Mouse (Mus musculus) forebrain, embryonic 11.5 days (tissue): ENCODE measurements around the gene Tnk2. TPM values are rescaled to one million over a fixed set of nuclear protein-coding genes. Genes with fewer than 3 reads are reported as not detected.

ENCODE experiments used
- ATAC-seq: fragments of 200-750 bp; cut with Nextera tagmentation; replicated peaks from 2 replicates; pipeline ENCODE4 v1.8.0; 2017; ENCODE audit warnings: moderate TSS enrichment; ENCODE audit not compliant: low FRiP score
- DNase-seq: peaks from one replicate; pipeline ENCODE4 v3.0.0-alpha.2; 2017; ENCODE audit warnings: low spot score
- H3K27ac ChIP-seq: fragments of 300-500 bp; sonication (generic); 2 replicates; pipeline ENCODE4 v1.5.1; 2014; ENCODE audit warnings: low read depth, low read length
- H3K27me3 ChIP-seq: fragments of 300-500 bp; sonication (generic); 2 replicates; pipeline ENCODE4 v1.6.1; 2014; ENCODE audit warnings: mild to moderate bottlenecking, low read length, mixed read lengths; ENCODE audit not compliant: control insufficient read depth, insufficient read depth
- H3K36me3 ChIP-seq: fragments of 300-500 bp; sonication (generic); 2 replicates; pipeline ENCODE4 v1.6.1; 2014; ENCODE audit warnings: mild to moderate bottlenecking, low read length, moderate library complexity, mixed read lengths; ENCODE audit not compliant: control insufficient read depth, insufficient read depth
- H3K4me1 ChIP-seq: fragments of 300-500 bp; sonication (generic); replicated peaks from 2 replicates; pipeline ENCODE4 v1.6.1; 2014; ENCODE audit warnings: low read length, mixed read lengths; ENCODE audit not compliant: control insufficient read depth, insufficient read depth
- H3K4me2 ChIP-seq: fragments of 300-500 bp; sonication (generic); 2 replicates; pipeline ENCODE4 v1.6.1; 2014; ENCODE audit warnings: low read depth, mild to moderate bottlenecking, low read length, moderate library complexity, mixed read lengths; ENCODE audit not compliant: severe bottlenecking
- H3K4me3 ChIP-seq: fragments of 300-500 bp; sonication (generic); 2 replicates; pipeline ENCODE4 v1.5.1; 2014; ENCODE audit warnings: low read depth, low read length
- H3K9ac ChIP-seq: fragments of 300-500 bp; sonication (generic); 2 replicates; pipeline ENCODE4 v1.6.1; 2014; ENCODE audit warnings: low read length
- H3K9me3 ChIP-seq: fragments of 300-500 bp; sonication (generic); 2 replicates; pipeline ENCODE4 v1.6.1; 2016; ENCODE audit warnings: low read length, mixed read lengths; ENCODE audit not compliant: control insufficient read depth
- WGBS: fragments of 180-500 bp; shearing (Covaris S2); extraction: QIAGEN DNeasy Blood & Tissue Kit; methylation state at CpG from one replicate; pipeline ENCODE4 v1.1.7; 2014; 5-methylcytosine and 5-hydroxymethylcytosine counted together
- polyA plus RNA-seq: library from polyadenylated mRNA; unstranded; fragments of >200 nt; fragmentation: Nextera tagmentation; extraction: Ambion mirVana; gene quantifications from 2 replicates; pipeline ENCODE4 v1.2.1, GENCODE M21; 2014

Gene Tnk2
- polyA plus RNA-seq, 1 experiment from 2014 or later: 11.2 TPM

DNA sequence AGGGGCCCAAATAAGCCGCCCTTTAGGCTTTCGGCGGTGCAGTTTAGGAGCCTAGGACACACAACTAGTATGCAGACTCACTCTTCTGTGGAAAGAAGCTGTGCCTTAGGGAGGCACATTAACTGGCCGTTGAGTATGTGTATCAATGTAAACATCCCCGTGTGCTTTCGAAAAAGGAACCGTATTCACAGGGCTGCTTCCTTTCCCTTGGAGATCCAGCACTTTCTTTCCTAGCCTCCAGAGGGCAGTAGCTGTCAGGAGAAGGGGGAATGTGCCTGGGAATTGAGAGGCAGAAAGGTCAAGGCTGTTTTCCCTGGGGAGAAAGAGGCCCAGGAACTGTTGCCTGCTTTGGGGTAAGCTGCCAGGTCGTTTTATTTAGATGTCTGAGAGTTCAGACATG is 15.7 kb downstream of the Tnk2 start:
- Histone ChIP-seq H3K9me3 (no peaks in the 10 kb centered on the region), H3K4me1 (peaks cover 27% of the 10 kb centered on the region; the same call in 1 of the 2 replicates), H3K4me3 (peak overlapping the region; percentile 9; the same call in 1 of the 2 replicates), H3K27ac (no peak overlapping the region), H3K9ac (no peak overlapping the region; the same call in 1 of the 2 replicates), H3K36me3 (no peaks in the 10 kb centered on the region), H3K27me3 (no peaks in the 10 kb centered on the region), H3K4me2 (peak overlapping the region; percentile 40; the same call in 1 of the 2 replicates)
- peak; percentile 75 for DNase-seq
- ATAC-seq: no peak
- 7% methylated on average over 8 of the region's 8 CpGs for WGBS

DNA sequence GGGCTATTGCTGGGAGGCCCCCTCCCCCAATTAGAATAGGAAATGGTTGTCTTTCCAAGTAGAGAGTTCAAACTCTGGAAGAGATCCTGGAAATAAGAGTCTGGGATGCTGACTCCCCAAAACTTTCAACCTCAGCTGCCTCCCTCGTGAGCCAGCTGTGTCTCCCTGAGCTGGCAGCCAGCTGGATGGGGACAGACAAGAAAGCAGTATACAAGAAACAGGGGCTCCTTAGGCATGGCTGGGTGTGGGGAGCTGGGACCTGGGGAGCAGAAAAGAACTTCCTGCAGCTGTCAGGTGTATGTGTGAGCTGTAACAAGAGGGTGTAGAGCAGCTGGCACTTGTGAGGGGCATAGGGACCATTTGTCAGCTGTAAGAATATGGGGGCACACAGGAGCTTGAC is 16.4 kb downstream of the Tnk2 start:
- Histone ChIP-seq H3K27me3 (no peaks in the 10 kb centered on the region), H3K4me1 (peaks cover 27% of the 10 kb centered on the region; the same call in 1 of the 2 replicates), H3K9ac (no peak overlapping the region), H3K4me2 (no peak overlapping the region), H3K27ac (no peak overlapping the region), H3K9me3 (no peaks in the 10 kb centered on the region), H3K4me3 (no peak overlapping the region), H3K36me3 (no peaks in the 10 kb centered on the region)
- ATAC-seq (no peak), DNase-seq (no peak)
- 56% methylated on average over 1 of the region's 1 CpGs for WGBS

DNA sequence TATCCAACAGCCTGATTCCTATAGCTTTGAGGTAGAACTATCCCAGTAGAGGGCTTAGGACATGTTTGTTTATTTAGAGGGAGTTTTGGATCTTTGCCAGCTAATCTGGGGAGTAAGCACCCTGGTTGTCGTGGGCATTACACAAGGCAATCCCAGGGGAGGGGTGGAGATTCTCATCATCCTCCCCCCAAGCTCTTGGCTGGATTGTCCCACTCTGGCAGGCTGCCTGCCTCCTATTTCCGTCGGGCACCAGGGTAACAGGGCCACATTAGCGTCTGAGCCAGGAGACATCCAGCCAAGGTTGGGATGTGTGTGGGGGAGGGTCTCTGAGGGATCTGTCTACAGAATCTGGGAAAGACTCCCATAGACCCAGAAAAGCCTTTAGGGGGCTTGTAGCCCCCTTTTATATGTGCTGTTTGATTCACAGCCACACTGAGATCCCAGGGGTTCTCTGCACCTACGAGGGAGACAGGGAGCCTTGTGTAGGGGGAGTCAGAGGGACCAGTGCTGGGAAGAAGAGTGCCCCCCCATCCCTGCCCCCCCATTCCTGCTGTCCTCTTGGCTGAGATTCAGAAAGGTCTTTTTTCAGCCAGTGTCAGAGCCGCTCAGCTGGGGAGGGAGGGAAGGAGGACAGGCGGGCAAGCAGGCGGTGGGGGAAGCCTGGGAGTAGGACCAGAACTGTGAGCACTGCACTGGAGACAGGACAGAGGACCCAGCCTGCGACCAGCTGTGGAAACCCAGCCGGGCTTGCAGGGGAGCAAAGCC is 17.1 kb downstream of the Tnk2 start:
- Histone ChIP-seq H3K9ac (peak overlapping the region; percentile 25), H3K27ac (0 out of 2 replicates have a peak overlapping the region, but pooled peaks have one; percentile 12), H3K9me3 (no peaks in the 10 kb centered on the region), H3K4me3 (no peak overlapping the region), H3K4me1 (peaks cover 31% of the 10 kb centered on the region; the same call in 1 of the 2 replicates), H3K27me3 (no peaks in the 10 kb centered on the region), H3K4me2 (no peak overlapping the region), H3K36me3 (no peaks in the 10 kb centered on the region)
- ATAC-seq (0 out of 2 replicates have a peak, but pooled peaks have one; percentile 29), DNase-seq (no peak)
- 36% methylated on average over 10 of the region's 10 CpGs for WGBS

DNA sequence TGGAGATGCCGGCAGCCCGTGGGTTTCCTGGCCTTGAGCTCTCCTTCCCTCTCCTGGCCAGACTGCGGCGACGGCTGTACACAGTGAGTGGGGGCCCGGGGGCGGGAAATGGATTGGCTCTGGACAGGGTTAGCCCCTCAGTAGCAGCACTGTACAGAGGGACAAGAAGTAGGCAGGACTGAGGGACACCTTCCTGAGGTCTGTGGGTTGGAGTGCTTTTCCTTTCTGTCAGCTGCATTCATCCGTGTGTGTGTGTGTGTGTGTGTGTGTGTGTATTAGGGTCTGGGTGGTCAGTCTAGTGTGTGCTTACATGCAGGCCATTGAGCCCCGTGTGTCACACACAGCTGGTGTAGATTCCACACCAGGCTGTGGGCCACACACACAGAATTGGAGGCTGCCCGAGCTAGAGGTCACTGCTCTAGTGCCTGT is 17.8 kb downstream of the Tnk2 start:
- Histone ChIP-seq H3K4me1 (peaks cover 36% of the 10 kb centered on the region), H3K9me3 (no peaks in the 10 kb centered on the region), H3K27me3 (no peaks in the 10 kb centered on the region), H3K9ac (peak overlapping the region; percentile 37), H3K27ac (peak overlapping the region; percentile 34; the same call in 1 of the 2 replicates), H3K36me3 (no peaks in the 10 kb centered on the region), H3K4me2 (no peak overlapping the region), H3K4me3 (no peak overlapping the region)
- ATAC-seq (peak; percentile 34; the same call in 1 of the 2 replicates), DNase-seq (no peak)
- 56% methylated on average over 10 of the region's 10 CpGs for WGBS

DNA sequence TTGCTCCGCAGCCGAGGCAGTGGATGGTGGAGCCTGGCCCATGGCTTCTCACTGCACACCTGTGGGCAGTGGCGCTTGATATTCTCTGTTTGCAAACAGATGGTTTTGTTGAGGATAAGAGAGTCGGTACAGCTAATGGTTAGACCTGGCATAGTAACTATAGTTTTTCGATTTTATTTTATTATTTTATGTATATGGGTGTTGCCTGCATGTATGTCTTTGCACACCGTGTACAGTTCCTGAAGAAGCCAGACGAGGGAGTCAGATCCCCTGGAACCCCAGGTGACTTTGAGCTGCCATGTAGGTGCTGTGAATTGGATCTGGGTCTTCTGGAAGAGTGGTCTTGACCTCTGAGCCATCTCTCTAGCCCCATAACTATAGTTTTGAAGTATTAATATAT is 18.7 kb downstream of the Tnk2 start:
- peak overlapping the region; percentile 37 for H3K9ac ChIP-seq
- ATAC-seq (no peak), DNase-seq (no peak)
- no peak overlapping the region for H3K27ac ChIP-seq
- no peaks in the 10 kb centered on the region for H3K9me3 ChIP-seq
- H3K4me2 ChIP-seq: no peak overlapping the region
- no peak overlapping the region for H3K4me3 ChIP-seq
- H3K36me3 ChIP-seq: no peaks in the 10 kb centered on the region
- H3K4me1 ChIP-seq: peaks cover 38% of the 10 kb centered on the region
- no peaks in the 10 kb centered on the region for H3K27me3 ChIP-seq
- WGBS: 89% methylated on average over 7 of the region's 7 CpGs

DNA sequence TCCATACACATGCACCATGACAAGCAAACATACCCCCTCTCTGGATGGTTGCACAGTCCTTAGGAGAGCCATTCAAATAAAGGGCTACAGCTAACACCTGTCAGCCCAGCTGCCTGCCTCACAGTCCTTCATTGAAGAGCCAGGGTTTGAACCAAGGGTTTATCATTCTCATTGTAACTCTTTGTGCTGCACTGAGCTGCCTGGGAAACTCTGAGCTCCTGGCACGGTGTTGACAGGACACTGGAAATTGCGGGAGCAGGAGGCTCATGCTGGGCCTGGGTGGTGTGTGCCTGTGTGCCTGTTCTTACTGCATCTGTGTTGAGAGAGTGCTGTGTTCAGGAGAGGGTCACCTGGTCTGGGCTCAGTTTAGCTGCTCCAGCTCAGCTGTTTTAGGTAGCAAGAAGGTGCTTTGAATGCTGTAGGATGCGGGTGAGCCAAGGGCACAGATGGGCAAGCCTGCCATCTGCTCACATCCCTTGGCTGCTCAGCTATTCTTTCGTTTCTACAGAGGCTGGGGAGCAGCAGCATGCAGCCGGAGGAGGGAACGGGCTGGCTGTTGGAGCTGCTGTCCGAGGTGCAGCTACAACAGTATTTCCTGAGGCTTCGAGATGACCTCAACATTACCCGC is 19.7 kb downstream of the Tnk2 start:
- peaks cover 37% of the 10 kb centered on the region for H3K4me1 ChIP-seq
- no peak overlapping the region for H3K9ac ChIP-seq
- no peak overlapping the region for H3K4me3 ChIP-seq
- no peaks in the 10 kb centered on the region for H3K27me3 ChIP-seq
- ATAC-seq (no peak), DNase-seq (no peak)
- H3K9me3 ChIP-seq: no peaks in the 10 kb centered on the region
- H3K4me2 ChIP-seq: no peak overlapping the region
- no peaks in the 10 kb centered on the region for H3K36me3 ChIP-seq
- no peak overlapping the region for H3K27ac ChIP-seq
- WGBS: 82% methylated on average over 9 of the region's 9 CpGs

DNA sequence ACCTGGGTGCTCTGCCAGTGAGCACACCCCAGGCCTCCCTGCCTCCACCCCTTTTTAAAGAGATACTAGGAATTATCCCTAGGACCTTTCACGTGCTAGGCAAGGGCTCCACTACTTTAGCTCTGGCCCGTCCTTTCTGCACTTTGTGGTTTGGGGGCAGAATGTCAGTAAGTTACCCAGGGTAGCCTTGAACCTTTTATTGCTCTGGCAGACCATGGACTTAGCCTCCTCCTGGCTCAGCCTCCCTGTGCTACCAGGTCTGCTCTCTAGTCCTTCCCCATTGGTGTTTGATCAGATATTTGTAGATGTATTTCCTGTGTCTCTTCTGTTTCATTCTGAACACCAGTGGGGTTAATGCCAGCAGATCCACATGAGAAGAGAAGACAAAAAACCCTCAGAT is 20.5 kb downstream of the Tnk2 start:
- H3K27ac ChIP-seq: no peak overlapping the region
- H3K4me2 ChIP-seq: no peak overlapping the region
- H3K27me3 ChIP-seq: no peaks in the 10 kb centered on the region
- WGBS: 77% methylated on average over 2 of the region's 2 CpGs
- H3K4me1 ChIP-seq: peaks cover 33% of the 10 kb centered on the region
- no peaks in the 10 kb centered on the region for H3K36me3 ChIP-seq
- no peak overlapping the region for H3K9ac ChIP-seq
- ATAC-seq (no peak), DNase-seq (no peak)
- no peak overlapping the region for H3K4me3 ChIP-seq
- no peaks in the 10 kb centered on the region for H3K9me3 ChIP-seq

DNA sequence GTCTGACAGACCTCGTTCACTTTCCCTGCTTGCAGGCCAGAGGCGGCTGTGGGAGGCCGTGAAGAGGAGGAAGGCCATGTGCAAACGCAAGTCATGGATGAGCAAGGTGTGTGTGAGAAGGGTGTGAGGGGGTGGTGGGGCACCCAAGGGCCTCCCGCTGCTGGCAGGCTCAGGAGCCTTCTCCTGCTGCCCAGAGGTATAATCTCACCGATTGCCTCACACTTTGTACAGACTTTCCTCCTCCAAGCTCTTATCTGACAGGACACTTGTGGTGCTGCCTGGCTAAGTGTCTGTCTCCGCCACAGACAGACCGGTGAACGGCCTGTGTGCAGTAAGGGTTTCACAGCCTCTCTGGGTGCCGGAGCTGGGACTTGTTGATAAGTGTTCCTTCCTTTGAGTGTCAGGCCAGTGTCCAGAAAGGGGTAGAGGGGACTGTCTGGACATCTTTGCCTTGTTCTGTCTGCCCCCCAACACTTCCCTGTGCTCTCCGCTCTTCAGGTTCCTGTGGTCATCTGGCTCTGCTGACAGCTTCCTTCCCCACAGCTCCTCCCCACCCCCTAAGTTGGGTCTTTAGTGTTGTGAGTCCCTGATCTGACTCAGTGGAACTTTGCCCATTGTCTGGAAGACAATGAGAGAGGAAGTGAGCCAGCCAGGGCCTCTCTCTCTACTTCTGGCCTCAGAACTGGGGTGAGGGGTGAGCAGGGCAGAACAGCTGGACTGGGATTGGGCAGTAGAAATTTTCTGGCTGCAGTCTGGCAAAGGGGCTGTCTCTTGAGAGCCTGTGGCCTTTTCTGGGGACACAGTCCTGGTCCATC is 22.4 kb downstream of the Tnk2 start:
- peak overlapping the region; percentile 59 for H3K27ac ChIP-seq
- H3K9ac ChIP-seq: peak overlapping the region; percentile 27; the same call in 1 of the 2 replicates
- H3K27me3 ChIP-seq: no peaks in the 10 kb centered on the region
- peaks cover 21% of the 10 kb centered on the region for H3K4me1 ChIP-seq
- H3K9me3 ChIP-seq: no peaks in the 10 kb centered on the region
- ATAC-seq: no peak
- 0 out of 2 replicates have a peak overlapping the region, but pooled peaks have one; percentile 11 for H3K4me2 ChIP-seq
- no peak overlapping the region for H3K4me3 ChIP-seq
- 48% methylated on average over 11 of the region's 11 CpGs for WGBS
- H3K36me3 ChIP-seq: no peaks in the 10 kb centered on the region
- DNase-seq: no peak
